Mouse (Mus musculus) left cerebral cortex, adult 8-10 months (tissue): Measurements from ENCODE around the gene Tbx5. TPM values are rescaled to one million over a fixed set of nuclear protein-coding genes. Genes with fewer than 3 reads are reported as not detected.
"Not testable (repeated sequence)": the region's sequence is repeated elsewhere in the genome, so short reads cannot be mapped to it uniquely, and the experiment has no call there.

Experiments
- DNase-seq, 2 experiments: peaks; one replicate each; pipeline ENCODE4 v3.0.0; 2022; ENCODE audit warnings: low spot score in 2 of 2
- total RNA-seq, 4 experiments: library from RNA; stranded (reverse); gene quantifications; 2 replicates each; pipeline ENCODE4 v1.2.4; 2022

Gene Tbx5
- total RNA-seq, 4 experiments from 2014 or later: not detected

- no peak for DNase-seq
These were observed 9.4 kb downstream of the Tbx5 start for GRCm38 (mm10) chr5:119841634-119842420.

- no peak for DNase-seq
These were observed 10.4 kb downstream of the Tbx5 start for GRCm38 (mm10) chr5:119842701-119843393.

- DNase-seq: no peak
These were observed 10.9 kb downstream of the Tbx5 start for GRCm38 (mm10) chr5:119843394-119843777.

GRCm38 (mm10) chr5:119844366-119844765, 11.9 kb downstream of the Tbx5 start:
- DNase-seq: no peak

GRCm38 (mm10) chr5:119844994-119845393, 12.5 kb downstream of the Tbx5 start:
- no peak for DNase-seq

- DNase-seq: no peak
These were observed 24.6 kb downstream of the Tbx5 start for GRCm38 (mm10) chr5:119857052-119857451.

GRCm38 (mm10) chr5:119861301-119861700, 28.8 kb downstream of the Tbx5 start:
- DNase-seq: no peak

- DNase-seq: no peak
These were observed 30.0 kb downstream of the Tbx5 start for GRCm38 (mm10) chr5:119862431-119862830.

GRCm38 (mm10) chr5:119866277-119867235, 34.1 kb downstream of the Tbx5 start:
- peak in 1 of 2 experiments; percentile 12 for DNase-seq

- DNase-seq: no peak
These were observed 35.5 kb downstream of the Tbx5 start for GRCm38 (mm10) chr5:119867986-119868385.

- no peak for DNase-seq
These were observed 43.0 kb downstream of the Tbx5 start for GRCm38 (mm10) chr5:119875421-119875820.

GRCm38 (mm10) chr5:119877185-119877584, 44.7 kb downstream of the Tbx5 start:
- no peak for DNase-seq

GRCm38 (mm10) chr5:119885595-119885994, 53.1 kb downstream of the Tbx5 start:
- no peak for DNase-seq

- no peak for DNase-seq
These were observed 54.9 kb downstream of the Tbx5 start for GRCm38 (mm10) chr5:119887381-119887780.

GRCm38 (mm10) chr5:119891960-119892359, 59.5 kb downstream of the Tbx5 start:
- DNase-seq: no peak

- DNase-seq: no peak
These were observed 60.6 kb downstream of the Tbx5 start for GRCm38 (mm10) chr5:119893060-119893459.

GRCm38 (mm10) chr5:119896605-119897004, 64.1 kb downstream of the Tbx5 start:
- no peak for DNase-seq

GRCm38 (mm10) chr5:119916551-119917171, 84.2 kb downstream of the Tbx5 start:
- peak; percentile 13 to 72 for DNase-seq

GRCm38 (mm10) chr5:119918381-119918780, 85.9 kb downstream of the Tbx5 start:
- not testable (repeated sequence) for DNase-seq

GRCm38 (mm10) chr5:119920941-119921340, 88.5 kb downstream of the Tbx5 start:
- DNase-seq: no peak

- no peak for DNase-seq
These were observed 89.8 kb downstream of the Tbx5 start for GRCm38 (mm10) chr5:119922229-119922628.
